Mouse (Mus musculus): ENCODE measurements at regions not wholly inside any gene's neighbourhood (a gene's known extent, or its start where the extent isn't known, plus 50 kb on each side); places are given as distances from the start of the nearest gene placed in this dataset.

DNA sequence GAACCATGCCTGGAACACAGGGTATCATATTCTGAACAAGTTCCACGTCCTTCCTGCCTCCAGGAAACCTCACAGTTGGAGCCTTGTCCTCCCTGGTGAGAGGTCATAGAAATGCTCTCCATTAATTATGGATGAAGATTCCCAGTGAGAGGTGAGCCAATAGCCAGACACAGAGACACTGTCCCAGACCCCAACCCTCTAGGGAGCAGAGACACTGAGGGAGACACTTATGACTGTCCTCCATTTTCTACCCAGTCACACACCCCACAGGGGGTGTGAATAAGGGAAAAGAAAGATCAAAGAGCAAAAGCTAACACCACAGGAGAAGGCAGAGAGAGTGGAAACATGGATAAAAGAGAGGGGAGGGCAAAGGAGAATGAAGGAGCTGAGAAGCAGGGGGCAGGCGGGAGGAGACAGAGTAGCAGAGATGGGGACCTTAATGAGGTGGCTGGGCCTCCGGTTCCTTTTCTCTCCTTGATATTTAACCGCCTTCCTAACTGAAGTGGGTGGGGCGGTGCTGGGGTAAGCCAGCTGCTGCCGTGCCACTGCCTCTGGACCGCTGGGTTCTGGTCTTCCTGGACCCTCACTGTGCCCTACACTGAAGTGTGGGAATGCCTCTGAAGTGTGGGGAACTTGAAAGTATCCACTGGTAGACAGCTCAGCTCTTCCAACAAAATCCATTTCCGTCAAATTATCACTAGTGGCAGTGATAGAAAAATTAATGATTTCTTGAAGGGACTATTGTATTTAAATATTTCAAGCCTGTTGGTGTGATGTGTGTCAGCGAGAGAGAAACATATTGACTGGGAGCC, 342.6 kb upstream of the Noct start:
- no peak overlapping the region for H3K27ac ChIP-seq (ENCODE audit: insufficient read depth, low read depth, low read length)
- no peak for TF ChIP-seq POLR2A (IDR thresholded peaks at IDR 0.05; ENCODE audit: insufficient read depth, low read depth, low read length)
- no peak for TF ChIP-seq CTCF (IDR thresholded peaks at IDR 0.05; ENCODE audit: insufficient read depth, low read depth, low read length)
- 52% methylated on average over 9 of the region's 9 CpGs for WGBS
- no peaks in the 10 kb centered on the region for H3K4me1 ChIP-seq (ENCODE audit: control insufficient read depth, insufficient read depth, low read length)
- H3K4me3 ChIP-seq (ENCODE audit: insufficient read depth, low read depth, low read length): no peak overlapping the region

DNA sequence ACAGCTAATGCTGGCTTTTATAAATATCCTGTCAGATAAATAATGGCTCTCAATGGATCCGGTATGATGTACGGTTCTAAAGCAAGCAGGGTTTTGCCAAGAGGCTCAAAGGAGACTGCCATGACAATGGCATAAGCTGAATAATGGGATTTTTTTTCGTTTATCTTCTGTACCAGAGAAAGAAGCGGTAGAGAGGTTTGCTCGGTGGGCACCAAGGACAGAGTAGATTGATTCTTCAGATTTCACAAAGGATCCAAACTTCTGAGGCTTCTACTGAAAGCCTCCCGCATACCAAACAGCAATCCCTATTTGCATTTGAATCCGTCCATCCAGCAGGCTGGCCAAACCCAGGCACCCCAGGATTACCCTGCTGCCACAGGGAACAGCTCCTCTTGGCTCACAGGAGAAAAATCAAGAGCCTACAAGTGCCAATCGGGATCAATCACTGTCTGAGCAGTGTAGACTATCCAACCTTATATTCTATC, 342.0 kb upstream of the Noct start:
- H3K4me1 ChIP-seq (ENCODE audit: control insufficient read depth, insufficient read depth, low read length): no peaks in the 10 kb centered on the region
- no peak for TF ChIP-seq CTCF (IDR thresholded peaks at IDR 0.05; ENCODE audit: insufficient read depth, low read depth, low read length)
- TF ChIP-seq POLR2A (IDR thresholded peaks at IDR 0.05; ENCODE audit: insufficient read depth, low read depth, low read length): no peak

DNA sequence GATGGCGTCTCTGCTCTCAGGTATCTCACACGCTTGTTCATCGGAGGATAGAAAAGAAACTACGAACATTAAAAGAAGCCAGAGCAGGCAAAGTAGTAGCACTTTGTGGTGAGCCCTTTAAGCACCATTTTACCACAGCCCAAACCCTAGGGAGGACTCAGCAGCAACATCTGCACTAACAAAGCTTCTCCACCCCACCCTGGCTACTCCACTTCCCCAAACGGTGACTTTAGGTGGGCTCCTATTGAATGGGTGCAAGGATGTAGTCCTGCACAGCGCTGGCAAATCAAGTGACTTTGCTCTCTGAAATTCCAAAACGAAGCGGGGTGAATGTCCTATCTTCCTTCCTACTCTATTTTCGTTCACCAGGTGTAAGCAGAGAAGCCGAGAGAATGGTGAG, 337.9 kb upstream of the Noct start:
- Histone ChIP-seq H3K4me3 (ENCODE audit: insufficient read depth, low read depth, low read length) (no peak overlapping the region), H3K27ac (ENCODE audit: insufficient read depth, low read depth, low read length) (no peak overlapping the region), H3K4me1 (ENCODE audit: control insufficient read depth, insufficient read depth, low read length) (no peaks in the 10 kb centered on the region)
- 86% methylated on average over 10 of the region's 10 CpGs for WGBS
- TF ChIP-seq CTCF (IDR thresholded peaks at IDR 0.05; ENCODE audit: insufficient read depth, low read depth, low read length) (no peak), POLR2A (IDR thresholded peaks at IDR 0.05; ENCODE audit: insufficient read depth, low read depth, low read length) (no peak)

More for the DNA sequence above, 342.0 kb upstream of the Noct start:
- no peak overlapping the region for H3K27ac ChIP-seq (ENCODE audit: insufficient read depth, low read depth, low read length)
- no peak overlapping the region for H3K4me3 ChIP-seq (ENCODE audit: insufficient read depth, low read depth, low read length)
- 56% methylated on average over 8 of the region's 8 CpGs for whole genome bisulfite sequencing

DNA sequence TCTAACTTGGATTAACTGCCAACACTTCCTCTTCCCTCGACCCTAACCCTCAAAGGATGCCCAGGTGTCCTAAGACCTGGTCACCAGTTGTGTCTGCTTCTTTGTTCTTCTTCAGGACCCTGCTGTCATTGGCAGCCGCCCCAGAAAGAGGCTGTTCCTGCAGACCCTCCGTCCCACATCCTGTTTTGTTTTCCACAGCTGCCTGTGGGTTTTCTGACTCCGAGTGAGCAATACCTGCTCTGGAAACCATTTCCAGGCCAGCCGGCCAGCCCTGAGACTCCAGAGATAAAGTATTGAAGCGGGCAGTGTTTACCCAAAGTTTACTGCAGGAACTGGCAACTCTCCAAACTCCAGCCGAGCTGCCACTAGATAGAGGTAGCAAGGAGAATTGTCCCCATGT, 337.2 kb upstream of the Noct start:
- WGBS: 56% methylated on average over 7 of the region's 7 CpGs

DNA sequence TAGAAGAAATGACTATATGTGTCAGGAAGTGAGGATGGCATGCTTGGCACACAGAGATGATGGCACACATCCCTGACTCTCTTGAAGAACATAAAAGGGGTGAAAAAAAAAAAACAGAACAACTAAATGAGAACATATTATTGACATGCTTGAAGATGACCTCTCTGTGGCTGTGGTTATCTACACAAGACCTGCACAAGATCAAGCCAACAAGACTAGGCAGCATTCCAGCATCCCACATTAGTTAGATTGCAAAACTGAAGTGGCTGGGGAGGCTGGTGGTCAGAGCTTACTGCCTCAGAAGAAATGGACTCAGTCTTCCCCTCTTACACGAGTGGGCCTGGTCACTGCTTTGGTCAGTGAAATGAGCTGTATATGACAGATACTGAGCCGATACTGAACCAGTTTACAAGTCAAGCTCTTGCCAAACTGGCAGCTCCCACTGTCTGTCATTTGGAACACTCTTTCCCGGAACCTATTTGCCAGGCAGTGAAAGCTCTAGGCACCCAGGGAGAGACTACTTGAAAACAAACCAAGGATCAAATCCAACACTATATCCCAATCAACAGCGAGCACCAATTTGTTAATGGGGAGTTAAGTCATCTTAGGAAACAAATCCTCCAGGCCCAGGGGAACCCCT, 335.6 kb upstream of the Noct start:
- no peaks in the 10 kb centered on the region for H3K4me1 ChIP-seq (ENCODE audit: control insufficient read depth, insufficient read depth, low read length)
- WGBS: 73% methylated on average over 4 of the region's 4 CpGs
- TF ChIP-seq POLR2A (IDR thresholded peaks at IDR 0.05; ENCODE audit: insufficient read depth, low read depth, low read length) (no peak), CTCF (IDR thresholded peaks at IDR 0.05; ENCODE audit: insufficient read depth, low read depth, low read length) (no peak)
- H3K27ac ChIP-seq (ENCODE audit: insufficient read depth, low read depth, low read length): no peak overlapping the region
- H3K4me3 ChIP-seq (ENCODE audit: insufficient read depth, low read depth, low read length): no peak overlapping the region

More for the DNA sequence above, 337.2 kb upstream of the Noct start:
- no peak for TF ChIP-seq POLR2A (IDR thresholded peaks at IDR 0.05; ENCODE audit: insufficient read depth, low read depth, low read length)
- TF ChIP-seq CTCF (IDR thresholded peaks at IDR 0.05; ENCODE audit: insufficient read depth, low read depth, low read length): no peak
- Histone ChIP-seq H3K27ac (ENCODE audit: insufficient read depth, low read depth, low read length) (no peak overlapping the region), H3K4me1 (ENCODE audit: control insufficient read depth, insufficient read depth, low read length) (no peaks in the 10 kb centered on the region), H3K4me3 (ENCODE audit: insufficient read depth, low read depth, low read length) (no peak overlapping the region)

DNA sequence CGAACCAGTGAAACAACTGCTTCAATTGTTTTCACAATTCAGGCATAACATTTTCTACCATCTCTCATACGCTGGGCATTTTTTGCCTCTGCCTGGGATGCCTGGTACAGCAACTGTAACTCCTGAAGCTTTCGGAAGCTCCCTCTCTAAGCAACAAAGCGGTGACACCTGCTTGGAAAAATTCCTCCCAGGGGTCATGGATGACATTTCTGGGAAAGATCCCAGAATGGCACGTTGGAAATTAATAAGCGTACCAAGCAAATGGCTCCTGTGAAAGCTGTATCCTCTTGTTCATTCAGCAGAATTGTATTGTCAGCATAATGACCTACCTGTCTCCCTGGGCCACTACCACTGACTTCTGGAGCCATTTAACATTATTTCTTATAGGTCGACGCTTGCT, 333.7 kb upstream of the Noct start:
- Histone ChIP-seq H3K4me1 (ENCODE audit: control insufficient read depth, insufficient read depth, low read length) (no peaks in the 10 kb centered on the region), H3K27ac (ENCODE audit: insufficient read depth, low read depth, low read length) (no peak overlapping the region), H3K4me3 (ENCODE audit: insufficient read depth, low read depth, low read length) (no peak overlapping the region)
- WGBS: 86% methylated on average over 8 of the region's 8 CpGs
- no peak for TF ChIP-seq CTCF (IDR thresholded peaks at IDR 0.05; ENCODE audit: insufficient read depth, low read depth, low read length)
- no peak for TF ChIP-seq POLR2A (IDR thresholded peaks at IDR 0.05; ENCODE audit: insufficient read depth, low read depth, low read length)

DNA sequence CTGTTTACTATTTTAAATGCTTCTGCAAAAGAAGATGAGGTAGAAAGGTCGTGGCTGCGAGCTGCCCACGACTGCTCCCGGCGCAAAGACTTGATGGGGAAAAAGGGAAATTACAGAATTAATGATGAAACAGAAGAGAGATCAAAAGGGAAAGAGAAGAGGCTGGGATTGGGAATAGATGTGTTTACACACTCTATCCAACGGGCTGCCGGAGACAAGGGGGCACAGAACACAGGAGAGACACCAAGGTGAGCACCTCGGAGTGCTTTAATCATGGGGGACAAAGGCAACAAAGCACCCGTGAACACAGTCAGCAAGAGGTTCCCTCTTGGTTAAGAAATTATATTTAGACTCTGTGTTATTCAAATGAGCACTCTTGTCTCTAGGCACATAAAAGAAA, 326.1 kb upstream of the Noct start:
- Histone ChIP-seq H3K4me1 (ENCODE audit: control insufficient read depth, insufficient read depth, low read length) (peaks cover 12% of the 10 kb centered on the region), H3K4me3 (ENCODE audit: insufficient read depth, low read depth, low read length) (no peak overlapping the region), H3K27ac (ENCODE audit: insufficient read depth, low read depth, low read length) (no peak overlapping the region)
- 84% methylated on average over 9 of the region's 9 CpGs for WGBS
- TF ChIP-seq POLR2A (IDR thresholded peaks at IDR 0.05; ENCODE audit: insufficient read depth, low read depth, low read length): no peak
- no peak for TF ChIP-seq CTCF (IDR thresholded peaks at IDR 0.05; ENCODE audit: insufficient read depth, low read depth, low read length)

DNA sequence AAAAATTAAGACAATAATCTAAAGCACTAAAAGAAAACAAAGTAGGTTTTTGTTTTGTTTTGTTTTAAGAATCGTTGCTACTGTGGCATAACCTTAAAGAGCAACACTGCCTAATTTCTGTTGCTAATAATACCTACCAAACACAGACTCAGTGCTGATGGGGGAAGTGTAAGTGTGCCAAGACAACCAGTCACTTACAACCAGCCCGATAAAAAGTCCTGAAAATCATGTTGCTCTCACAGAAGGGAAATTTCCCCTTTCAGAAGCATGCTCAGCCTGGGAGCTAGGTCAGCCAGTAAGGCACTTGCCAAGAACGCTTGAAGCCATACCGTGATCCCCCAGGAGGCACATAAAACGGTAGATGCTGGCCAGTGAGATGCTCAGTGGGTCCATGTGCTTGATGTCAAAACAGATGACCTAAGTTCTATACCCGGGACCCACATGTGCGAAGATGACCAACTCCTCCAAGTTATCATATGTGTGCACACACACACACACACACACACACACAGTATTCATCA, 324.4 kb upstream of the Noct start:
- no peak overlapping the region for H3K27ac ChIP-seq (ENCODE audit: insufficient read depth, low read depth, low read length)
- 46% methylated on average over 7 of the region's 7 CpGs for WGBS
- TF ChIP-seq CTCF (IDR thresholded peaks at IDR 0.05; ENCODE audit: insufficient read depth, low read depth, low read length) (no peak), POLR2A (IDR thresholded peaks at IDR 0.05; ENCODE audit: insufficient read depth, low read depth, low read length) (no peak)
- no peak overlapping the region for H3K4me3 ChIP-seq (ENCODE audit: insufficient read depth, low read depth, low read length)
- H3K4me1 ChIP-seq (ENCODE audit: control insufficient read depth, insufficient read depth, low read length): peaks cover 17% of the 10 kb centered on the region

DNA sequence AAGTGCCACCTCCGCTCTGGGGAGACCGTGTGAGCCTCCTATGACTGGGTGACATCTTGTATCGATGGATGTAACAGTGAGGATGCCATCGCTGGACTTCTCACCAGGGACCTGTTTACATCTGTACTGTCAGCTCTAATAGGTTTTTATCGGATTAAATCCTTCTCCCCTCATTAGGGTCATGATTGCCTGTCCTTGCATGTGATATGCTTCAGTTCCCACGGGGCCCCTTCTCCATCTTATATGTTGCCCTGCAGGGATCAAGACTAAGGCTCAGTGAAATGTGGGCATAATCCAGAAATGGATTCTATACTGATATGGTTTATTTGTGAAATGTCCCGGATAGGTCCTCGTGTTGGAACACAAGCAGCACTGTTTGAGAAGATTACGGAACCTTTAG, 323.7 kb upstream of the Noct start:
- no peak for TF ChIP-seq CTCF (IDR thresholded peaks at IDR 0.05; ENCODE audit: insufficient read depth, low read depth, low read length)
- no peak for TF ChIP-seq POLR2A (IDR thresholded peaks at IDR 0.05; ENCODE audit: insufficient read depth, low read depth, low read length)
- Histone ChIP-seq H3K4me1 (ENCODE audit: control insufficient read depth, insufficient read depth, low read length) (peaks cover 23% of the 10 kb centered on the region), H3K27ac (ENCODE audit: insufficient read depth, low read depth, low read length) (no peak overlapping the region), H3K4me3 (ENCODE audit: insufficient read depth, low read depth, low read length) (no peak overlapping the region)
- WGBS: 96% methylated on average over 9 of the region's 9 CpGs
